Mouse (Mus musculus): Measurements from ENCODE around the gene Bola1.
"Not testable (repeated sequence)": the region's sequence is repeated elsewhere in the genome, so short reads cannot be mapped to it uniquely, and the experiment has no call there.

The Bola1 gene

DNA sequence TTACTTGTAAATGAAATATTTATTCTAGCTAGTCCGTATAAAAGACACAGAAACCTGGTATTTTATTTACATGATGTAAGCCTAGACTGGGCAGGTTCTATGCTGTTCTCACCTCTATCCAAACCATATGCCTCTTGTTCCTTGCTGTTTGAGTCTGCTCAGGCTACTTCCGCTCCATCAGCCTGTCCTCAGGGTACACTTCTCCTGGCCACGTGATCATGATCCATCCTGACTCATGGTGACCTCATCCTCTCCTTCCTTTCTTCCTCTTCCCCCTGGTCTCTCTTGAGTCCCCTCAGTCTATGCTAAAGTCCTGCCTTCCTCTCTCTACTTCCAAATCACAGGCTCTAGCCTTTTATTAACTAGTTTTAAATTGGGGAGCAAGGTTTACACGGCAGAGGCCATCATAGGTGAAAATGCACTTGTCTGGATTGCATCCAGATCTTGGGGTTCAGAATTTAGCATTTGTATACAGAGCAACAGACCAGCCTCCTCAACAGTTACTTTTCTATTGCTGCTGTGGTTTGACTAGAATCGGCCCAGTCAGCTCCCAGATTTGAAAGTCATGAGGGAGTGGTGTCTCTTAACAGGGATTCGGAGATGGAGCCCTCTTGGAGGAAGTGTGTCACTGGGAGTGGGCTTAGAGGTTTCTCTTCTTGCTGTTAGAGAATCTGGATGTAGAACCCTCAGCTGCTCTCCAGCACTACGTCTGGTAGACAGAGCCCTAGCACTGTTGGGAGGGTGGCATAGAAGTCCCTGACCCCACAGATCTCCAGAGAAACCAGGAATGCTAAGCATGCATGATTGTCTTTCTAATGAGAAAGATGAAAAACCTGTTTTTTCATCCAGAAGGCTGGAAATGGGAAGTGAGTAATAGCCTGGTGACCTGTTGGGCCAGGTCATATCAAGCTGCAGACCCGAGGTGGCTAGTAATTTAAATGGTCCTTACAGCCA is 7.5 kb upstream of the Bola1 start:
- no peak for DNase-seq (ENCODE audit: low spot score in 2 of 2)

DNA sequence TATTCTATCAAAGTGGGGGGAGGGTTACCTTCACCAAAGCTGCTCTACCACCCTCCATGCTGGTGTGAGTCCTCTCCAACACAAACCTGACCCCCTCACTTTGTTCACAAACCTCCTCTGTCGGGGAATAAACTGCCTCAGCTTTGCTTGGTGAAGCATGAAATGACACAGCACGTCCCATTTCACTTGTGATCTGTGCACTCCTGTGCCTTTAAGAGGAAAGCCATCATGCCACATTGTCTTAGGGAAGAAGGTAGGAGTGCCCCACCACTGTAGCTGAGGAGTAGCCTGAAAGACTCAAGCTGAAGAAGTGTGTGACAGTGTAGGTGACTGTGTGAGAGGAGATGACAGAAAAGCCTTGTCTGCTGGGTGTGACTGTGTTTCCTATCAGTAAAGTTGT is 5.9 kb upstream of the Bola1 start:
- no peak for DNase-seq (ENCODE audit: low spot score in 2 of 2)

DNA sequence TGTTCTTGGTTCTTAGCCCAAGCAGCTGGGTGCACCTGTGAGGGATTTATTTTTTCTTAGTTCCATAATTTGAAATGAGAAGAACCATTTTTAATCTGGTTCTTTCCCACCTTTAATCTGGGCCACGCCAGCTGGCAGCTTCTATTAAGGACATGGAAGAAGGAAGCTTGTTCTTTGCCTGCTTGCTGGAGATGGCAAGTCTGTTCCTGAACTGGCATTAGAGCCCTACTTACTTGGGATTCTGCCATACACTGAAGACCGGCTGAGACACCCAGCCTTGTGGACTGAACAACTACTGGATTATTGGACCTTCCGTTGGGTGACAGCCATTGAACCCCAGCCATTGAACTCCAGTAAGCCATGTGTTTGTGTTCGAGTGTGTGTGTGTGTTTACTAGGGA is 3.3 kb upstream of the Bola1 start:
- no peak for DNase-seq (ENCODE audit: low spot score in 2 of 2)

DNA sequence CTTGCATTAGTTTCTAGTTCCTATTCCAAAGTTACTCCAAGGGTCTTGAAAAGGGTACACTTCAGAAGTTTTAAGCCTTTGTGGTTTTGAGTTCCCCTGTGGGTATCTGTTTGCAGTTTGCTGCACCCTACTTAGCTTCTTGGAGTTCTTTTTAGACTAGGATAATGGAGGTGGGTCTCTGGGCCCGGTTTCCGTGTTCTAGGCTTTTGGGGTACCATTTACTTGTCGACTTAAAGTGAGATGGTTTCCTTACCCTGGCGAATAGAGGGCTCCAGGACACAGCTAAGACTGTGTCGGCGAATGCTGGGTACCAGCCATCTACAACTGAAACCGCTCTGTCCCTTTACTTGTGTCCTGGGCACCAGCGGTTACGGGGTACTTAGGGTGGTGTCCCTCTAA is 2.1 kb upstream of the Bola1 start:
- DNase-seq (ENCODE audit: low spot score in 2 of 2), result no peak

DNA sequence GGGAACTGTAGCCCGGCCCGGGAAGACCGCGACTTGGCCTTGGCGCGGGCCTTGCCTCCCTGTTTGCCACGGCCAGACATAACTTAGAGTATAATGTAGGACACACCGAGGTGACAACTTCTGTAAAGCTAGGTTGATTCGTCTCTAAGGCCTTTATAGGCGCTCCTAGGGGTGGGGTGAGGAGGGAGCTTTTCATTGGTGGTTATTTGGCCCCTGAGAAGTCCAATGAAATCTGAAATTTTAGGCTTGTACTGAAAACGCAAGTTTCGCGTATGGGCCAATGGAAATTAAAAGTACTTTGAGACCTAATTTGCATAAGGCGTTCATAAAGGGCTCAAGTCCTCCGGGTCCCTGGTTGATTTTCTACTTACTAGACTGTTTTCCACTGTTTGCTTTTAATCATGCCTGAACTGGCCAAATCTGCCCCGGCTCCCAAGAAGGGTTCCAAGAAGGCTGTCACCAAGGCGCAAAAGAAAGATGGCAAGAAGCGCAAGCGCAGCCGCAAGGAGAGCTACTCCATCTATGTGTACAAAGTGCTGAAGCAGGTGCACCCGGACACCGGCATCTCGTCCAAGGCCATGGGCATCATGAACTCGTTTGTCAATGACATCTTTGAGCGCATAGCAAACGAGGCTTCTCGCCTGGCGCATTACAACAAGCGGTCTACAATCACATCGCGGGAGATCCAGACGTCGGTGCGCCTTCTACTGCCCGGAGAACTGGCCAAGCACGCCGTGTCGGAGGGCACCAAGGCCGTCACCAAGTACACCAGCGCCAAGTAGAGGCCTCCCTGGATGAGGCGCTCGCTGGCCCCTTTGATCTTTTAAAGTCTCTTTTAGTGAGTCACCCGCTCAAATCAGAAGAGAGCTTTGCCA is 1.5 kb upstream of the Bola1 start, which contains the start of the genes Hist2h2ac and Hist2h2be:
Hist2h2ac (minus strand) TSS at position 116 of the 875 bp plus-strand sequence.
Hist2h2be (plus strand) TSS at position 355 of the 875 bp plus-strand sequence.
- DNase-seq (ENCODE audit: low spot score in 2 of 2), result peak; percentile 78 to 87

DNA sequence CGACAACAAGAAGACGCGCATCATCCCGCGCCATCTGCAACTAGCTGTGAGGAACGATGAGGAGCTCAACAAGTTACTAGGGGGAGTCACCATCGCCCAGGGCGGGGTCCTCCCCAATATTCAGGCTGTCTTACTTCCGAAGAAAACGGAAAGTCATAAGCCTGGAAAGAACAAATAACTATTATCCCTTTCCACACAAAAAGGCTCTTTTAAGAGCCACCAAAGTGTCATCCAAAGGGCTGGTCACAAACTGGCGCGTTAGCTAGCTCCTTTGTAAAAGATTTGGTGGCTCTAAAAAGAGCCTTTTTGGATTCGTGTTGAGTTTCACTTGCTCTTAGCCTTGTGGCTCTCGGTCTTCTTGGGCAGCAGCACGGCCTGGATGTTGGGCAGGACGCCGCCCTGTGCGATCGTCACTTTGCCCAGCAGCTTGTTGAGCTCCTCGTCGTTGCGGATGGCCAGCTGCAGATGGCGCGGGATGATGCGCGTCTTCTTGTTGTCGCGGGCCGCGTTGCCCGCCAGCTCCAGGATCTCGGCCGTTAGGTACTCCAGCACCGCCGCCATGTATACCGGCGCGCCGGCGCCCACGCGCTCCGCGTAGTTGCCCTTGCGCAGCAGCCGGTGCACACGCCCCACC is 739 bp upstream of the Bola1 start:
- DNase-seq (ENCODE audit: low spot score in 2 of 2), result not testable (repeated sequence)

DNA sequence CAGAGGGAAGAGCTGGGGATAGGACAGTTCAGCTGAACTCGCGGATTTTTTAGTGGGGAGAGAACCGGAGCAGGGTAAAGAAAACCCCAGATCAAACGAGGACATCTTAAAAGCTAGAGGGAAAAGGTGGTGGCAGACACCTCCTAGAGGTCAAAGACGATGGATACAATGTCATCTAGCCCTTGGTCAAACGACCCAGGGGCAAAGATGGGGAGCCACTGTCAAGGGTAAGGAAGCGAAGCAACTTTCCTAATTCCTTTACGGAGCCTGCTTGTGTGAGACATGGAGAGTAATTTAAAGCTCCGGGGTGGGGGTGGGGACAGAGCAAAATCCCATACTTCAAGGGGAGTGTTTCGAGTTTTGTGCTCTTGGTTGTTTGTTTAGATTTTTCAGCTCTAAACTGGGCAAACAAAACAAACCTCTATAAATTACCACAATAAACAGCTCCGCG is 293 bp downstream of the Bola1 start:
- no peak for DNase-seq (ENCODE audit: low spot score in 2 of 2)

DNA sequence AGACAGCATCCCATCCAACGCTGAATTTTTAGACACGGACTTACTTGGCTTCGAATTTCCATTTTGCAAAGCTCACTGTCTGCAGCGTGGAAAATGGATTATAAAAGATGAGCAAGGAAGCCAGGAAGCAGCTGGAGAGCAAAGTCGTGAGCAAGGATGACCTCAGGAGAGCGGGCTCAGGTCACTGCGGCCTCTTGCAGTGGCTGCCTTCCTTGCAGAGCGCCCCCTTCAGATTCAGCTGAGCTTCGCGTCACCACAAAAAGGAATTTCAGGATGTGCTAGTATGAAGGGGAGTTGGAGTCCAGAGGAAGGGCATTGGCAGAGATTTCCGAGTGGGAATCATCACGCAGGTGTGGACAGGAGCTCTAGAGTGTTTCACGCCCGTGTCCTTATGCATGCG is 10.3 kb downstream of the Bola1 start:
- DNase-seq (ENCODE audit: low spot score in 2 of 2), result no peak

DNA sequence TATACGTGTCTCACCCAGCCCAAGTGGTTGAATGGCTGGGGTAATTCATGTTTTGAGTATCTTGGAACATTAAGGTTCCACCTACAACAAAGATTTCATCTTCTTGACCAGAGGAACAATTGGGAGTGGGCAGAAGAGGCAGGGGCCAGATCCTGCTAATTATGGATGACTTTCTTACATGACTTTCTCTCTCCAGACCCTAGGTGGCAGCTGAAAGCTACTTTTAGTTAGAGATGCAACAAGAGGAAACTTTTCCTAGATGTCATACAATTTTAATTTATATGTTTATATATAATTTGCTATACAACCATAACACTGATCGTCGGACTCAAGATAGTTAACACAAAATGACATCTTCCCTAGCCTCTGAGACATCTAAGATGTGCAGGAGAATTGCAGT is 11.7 kb downstream of the Bola1 start:
- no peak for DNase-seq (ENCODE audit: low spot score in 2 of 2)

DNA sequence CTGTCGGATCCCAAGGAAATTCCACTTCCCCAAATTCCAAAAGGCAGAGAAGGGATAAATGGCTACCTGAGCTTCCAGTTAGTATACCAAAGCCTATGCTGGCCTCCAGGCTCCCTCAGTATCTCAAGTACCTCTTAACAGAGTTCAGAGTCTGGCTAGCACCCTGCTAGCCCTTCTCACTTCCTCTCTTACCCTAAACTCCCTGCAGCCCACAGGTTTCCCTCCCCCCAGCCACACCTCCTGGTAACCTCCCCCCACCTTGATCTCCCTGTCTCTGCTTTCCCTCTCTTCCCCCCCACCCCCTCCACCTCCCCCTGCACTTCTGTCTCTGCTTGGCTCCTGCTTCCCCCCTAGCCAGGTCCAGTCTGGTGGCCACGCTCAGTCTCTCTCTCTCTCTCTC is 19.8 kb downstream of the Bola1 start:
- DNase-seq (ENCODE audit: low spot score in 2 of 2), result no peak

DNA sequence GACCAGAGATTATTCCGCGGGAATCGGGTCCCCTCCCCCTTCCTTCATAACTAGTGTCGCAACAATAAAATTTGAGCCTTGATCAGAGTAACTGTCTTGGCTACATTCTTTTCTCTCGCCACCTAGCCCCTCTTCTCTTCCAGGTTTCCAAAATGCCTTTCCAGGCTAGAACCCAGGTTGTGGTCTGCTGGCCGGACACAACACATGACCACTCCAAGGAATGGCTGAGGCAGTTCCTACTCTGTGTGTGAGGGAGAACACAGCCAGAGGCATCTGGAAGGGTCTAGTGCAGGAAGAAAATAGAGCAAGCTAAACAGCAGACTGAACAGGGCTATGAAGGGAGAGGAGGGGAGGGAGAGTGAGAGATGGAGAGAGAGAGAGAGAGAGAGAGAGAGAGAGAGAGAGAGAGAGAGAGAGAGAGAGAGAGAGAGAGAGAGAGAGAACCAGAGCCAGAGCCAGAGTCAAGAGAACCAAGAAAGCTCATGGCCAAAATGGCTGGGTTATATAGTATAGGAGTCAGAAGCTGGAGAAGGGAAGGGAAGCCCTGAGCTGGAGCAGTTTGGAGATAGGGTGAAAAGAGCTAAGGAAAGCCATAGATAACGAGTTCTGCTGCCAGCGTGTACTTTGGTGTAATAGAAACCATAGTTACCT is 20.8 kb downstream of the Bola1 start:
- DNase-seq (ENCODE audit: low spot score in 2 of 2), result not testable (repeated sequence)

DNA sequence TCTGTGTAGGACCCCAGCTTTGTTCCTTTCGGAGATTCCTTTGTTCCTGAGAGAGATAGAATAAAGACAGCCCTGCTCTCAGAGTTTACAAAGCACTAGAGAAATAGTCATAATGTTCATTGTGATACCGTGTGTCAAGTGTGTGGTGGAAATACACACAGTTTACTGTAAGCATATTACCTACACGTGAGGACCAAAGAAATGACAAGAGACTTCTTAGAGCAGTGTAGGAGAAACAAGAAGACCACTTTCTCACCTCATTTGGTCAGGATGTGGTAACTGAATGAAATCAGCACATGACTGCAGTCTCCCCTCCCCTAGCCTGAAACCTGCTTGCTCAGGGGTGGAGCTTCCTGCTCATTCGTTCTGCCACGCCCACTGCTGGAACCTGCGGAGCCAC is 21.3 kb downstream of the Bola1 start:
- no peak for DNase-seq (ENCODE audit: low spot score in 2 of 2)

DNA sequence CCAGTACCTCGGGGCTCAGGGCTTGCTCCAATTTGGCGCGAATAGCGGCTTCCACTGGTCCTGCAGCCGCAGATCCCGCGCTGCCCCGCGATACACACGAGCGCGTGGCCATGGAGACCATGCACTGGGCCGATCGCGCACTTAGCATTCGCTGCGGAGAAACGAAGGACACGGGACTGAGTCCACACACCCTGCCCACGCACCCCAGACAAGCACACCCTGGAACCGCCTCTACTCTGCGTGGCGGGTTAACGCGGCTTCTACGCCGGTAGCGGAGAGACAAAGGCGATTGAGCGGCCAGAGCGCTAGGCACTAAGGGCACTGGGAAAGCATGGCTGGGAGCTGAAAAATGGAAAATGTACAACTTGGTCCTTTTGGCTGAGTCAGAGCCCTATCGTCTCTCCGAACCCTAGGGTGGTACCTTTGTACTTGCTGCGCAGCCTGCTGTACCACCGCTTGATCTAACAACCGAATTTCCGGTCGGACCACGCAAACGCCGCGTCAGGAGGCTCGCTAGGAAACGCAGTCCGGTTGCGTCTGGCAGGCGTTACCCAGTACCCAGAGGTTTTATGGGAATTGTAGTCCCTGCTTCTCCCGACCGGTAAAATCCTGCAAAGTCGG is 22.3 kb downstream of the Bola1 start:
- DNase-seq (ENCODE audit: low spot score in 2 of 2), result peak; percentile 92 to 94

DNA sequence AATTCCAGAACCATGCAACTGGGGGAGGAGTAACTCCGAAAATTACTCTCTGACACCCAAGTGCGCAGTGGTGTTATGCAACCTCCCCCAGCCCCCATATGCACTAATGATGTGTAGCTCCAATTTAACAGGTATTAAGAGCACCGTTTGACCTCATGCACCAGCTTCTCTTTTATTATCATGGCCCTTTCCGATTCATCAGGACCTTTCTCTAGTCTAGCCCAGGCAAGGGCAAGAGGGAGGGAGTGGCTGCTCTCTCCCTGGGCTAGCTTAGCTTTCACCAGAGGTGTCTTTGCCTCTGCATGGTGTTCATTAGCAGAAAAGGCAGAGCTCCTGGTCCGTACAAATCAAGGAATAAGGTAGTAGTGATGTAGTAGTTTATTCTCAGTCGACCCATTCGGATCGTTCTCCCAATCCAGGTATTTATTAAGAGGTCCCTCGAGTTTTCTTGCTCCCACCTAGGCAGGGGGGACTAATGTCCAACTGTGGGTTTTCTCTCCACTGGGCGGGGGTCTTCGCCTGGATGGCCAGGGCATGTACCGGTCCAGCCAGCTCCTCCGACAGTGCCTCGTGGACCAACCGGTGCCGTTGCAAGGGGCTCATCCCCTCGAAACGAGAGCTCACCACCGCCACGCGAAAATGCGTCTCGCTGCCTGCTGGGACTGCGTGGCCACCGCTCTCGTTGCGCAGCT is 22.9 kb downstream of the Bola1 start:
- DNase-seq (ENCODE audit: low spot score in 2 of 2), result no peak

DNA sequence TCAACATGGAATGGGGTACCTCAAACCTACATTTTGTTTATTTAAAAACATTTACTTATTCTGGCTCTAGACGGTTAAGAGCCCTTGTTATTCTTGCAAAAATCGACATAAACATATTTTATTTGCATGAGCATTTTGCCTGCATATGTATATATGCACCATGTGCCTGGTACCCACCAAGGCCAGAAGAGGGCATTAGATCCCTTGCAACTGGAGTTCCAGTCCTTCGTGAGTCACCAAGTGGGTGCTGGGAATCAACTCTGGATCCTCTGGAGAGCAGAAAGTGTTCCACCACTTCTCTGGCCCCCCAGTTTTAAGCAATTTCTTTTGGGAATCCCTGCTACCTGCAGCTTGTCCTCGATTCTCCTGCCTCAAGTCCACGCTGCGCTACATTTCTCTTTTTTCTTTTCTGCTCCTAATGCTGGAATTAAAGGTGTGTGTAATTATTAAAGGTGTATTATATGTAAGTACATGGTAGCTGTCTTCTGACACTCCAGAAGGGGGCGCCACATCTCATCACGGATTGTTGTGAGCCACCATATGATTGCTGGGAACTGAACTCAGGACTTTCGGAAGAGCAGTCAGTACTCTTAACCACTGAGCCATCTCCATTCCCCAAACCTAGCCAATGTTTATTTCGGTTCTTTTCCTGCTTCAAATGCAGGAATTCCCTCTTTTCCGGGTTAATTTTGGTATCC is 23.7 kb downstream of the Bola1 start:
- DNase-seq (ENCODE audit: low spot score in 2 of 2), result no peak

DNA sequence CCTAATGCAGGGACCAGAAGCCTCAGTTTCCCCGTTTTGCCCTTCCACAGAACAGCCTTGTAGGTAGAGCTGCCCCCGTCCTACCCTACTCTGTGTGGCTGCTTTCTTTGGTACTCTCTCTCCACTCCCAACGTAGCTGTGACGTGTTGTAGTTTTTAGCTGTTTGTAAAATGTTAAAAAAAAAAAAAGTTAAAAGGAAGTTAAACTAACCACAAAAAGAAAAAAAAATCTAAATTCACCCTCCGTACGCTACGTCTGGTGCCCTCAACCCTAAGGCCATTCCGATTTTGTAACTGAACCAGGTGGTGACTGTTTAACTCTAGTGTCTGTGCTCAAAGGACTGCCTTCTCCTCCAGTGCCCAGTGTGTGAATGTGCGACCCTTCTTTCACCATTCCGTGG is 24.5 kb downstream of the Bola1 start:
- DNase-seq (ENCODE audit: low spot score in 2 of 2), result no peak

DNA sequence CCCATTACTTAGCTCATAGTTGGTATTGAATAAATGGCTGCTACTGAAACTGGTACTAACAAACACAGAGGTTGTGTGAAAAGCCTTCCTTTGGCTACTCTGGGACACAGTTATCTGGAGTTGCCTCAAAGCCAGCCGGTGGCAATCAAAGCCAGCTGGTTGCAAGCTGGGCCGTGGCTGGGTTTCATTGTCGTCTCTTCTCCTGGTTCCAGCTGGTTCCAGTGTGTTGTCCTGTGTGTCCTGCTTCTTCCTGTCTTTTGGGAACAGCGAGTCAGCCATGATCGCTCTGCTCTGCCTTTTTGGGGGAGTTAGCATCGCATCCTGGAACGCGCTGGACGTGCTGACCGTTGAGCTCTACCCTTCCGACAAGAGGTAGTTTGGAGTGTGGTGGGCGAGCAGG is 26.5 kb downstream of the Bola1 start:
- DNase-seq (ENCODE audit: low spot score in 2 of 2), result no peak

DNA sequence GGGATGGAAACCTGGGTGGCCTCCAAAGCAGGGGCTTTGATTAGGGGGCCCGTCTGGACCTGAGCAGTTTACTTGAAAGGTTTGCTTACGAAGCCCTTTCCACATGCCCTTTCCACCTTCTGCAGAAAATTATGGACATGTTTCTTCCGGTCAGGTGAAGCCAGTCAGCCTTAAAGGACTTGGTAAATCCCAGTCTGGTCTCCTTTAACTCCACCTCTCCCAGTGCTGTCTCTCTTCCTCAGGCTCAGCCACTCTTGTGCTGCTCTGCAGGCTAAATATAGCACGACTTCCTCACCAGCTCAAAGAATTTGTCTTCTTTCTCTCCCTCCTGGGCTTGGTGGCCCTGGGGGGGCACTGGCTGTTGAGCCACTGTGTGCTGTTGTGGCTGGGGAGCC is 37.1 kb downstream of the Bola1 start:
- no peak for DNase-seq (ENCODE audit: low spot score in 2 of 2)

DNA sequence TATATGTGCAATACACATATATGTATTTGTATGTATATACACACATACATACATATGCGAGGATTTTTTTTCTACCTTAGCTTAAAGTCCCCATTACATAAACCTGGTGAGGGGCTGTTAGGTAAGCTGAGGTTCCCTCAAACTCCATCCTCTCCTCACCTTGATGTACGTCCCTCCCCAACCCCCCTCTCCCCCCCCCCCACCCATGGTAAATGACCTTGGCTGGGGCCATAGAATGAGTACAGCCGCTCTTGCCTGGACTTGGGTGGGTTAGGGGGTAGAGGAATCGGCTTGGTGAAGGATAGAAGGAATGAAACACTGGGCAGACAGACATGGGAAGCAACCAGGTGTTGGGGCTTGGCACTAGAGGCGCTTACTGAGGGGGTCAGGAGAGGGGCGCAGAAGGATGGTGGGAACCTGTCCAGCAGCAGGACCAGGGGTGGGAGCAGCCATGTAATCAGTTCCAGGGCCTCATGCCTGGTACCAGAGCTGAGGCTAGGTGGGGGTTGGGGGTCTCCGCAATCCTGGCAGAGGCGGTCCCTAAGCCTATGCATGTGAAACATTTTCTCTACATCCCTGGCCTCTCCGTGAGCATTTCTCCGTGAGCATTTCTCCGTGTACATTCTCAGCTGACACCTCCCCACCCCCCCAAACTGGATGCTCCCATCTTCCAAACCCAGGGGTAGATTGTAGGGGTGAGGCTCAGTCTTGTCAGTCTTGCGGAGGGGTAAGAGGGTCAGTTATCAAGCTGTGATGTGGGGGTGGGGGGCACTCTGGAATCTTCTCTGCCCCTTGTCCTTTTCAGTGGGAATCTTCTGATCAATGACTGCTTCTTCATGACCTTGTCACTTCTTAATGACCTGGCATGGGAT is 37.8 kb downstream of the Bola1 start:
- no peak for DNase-seq (ENCODE audit: low spot score in 2 of 2)

Data from right cerebral cortex, postnatal 36 days (tissue).